In the genomic region with DNA sequence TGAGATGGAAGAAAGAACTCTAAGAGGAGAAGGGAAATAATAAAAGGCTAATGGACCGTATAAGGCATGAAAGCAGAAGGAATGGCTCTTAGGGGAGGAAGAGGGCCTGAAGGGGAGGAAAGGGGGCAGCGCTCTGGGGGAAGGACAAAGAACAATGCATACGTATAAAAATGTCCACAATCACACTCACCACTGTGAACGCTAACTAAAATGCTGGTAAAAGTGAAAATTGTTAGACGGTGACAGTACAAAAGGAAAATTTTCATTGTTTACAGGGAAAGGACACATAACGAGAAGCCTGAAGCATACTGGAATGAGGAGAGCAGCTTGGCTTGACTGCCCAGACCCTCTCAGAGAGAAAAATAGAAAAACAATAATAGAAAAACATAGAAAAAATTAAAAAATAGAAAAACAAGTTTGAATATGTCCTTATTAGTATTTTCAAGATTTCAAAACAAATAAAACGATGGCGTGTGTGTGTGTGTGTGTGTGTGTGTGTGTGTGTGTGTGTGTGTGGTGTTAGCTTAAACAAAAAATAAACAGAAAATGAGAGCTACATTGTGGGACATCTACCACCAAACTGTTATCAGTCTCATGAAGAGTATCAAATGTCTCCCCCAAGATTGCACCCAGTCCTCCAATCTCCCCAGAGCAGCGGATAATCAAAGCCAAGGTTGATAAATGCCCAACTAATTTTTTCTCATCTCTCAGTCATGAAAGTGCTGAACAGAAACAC, we compare ENCODE assay signal across 8 mouse cellular contexts. TPM values are rescaled to one million over a fixed set of nuclear protein-coding genes. Genes with fewer than 3 reads are reported as not detected.
DNase-seq lines count a peak whose midpoint lies in the region; ATAC-seq and TF ChIP-seq lines count a peak whose summit lies in the region.

No protein-coding gene starts in this region.

- H3K9ac ChIP-seq in kidney, embryonic 16.5 days (replicated peaks; ENCODE audit: low read length) = no peak overlapping the region
- peak overlapping the region; percentile 25 for H3K9ac ChIP-seq in embryonic facial prominence, embryonic 14.5 days (ENCODE audit: low read depth, low read length)
- no peak overlapping the region for H3K9ac ChIP-seq in limb, embryonic 14.5 days (ENCODE audit: low read depth, low read length, severe bottlenecking)
- H3K9ac ChIP-seq in neural tube, embryonic 13.5 days = peak overlapping the region; percentile 27

- no peaks in the 10 kb centered on the region for H3K9me3 ChIP-seq in kidney, embryonic 16.5 days (ENCODE audit: low read length)
- no peaks in the 10 kb centered on the region for H3K9me3 ChIP-seq in embryonic facial prominence, embryonic 14.5 days (ENCODE audit: control insufficient read depth, low read length)
- H3K9me3 ChIP-seq in limb, embryonic 14.5 days (ENCODE audit: control insufficient read depth, low read length) = no peaks in the 10 kb centered on the region
- no peaks in the 10 kb centered on the region for H3K9me3 ChIP-seq in neural tube, embryonic 13.5 days

- H3K4me3 ChIP-seq in kidney, embryonic 16.5 days (ENCODE audit: low read length) = peak overlapping the region; percentile 26
- H3K4me3 ChIP-seq in embryonic facial prominence, embryonic 14.5 days (ENCODE audit: low read depth, low read length) = peak overlapping the region; percentile 26
- H3K4me3 ChIP-seq in limb, embryonic 14.5 days (replicated peaks; ENCODE audit: low read length) = peak overlapping the region; percentile 26
- H3K4me3 ChIP-seq in neural tube, embryonic 13.5 days = peak overlapping the region; percentile 27

- no peak for ATAC-seq in kidney, embryonic 16.5 days (ENCODE audit: low FRiP score, low TSS enrichment)
- ATAC-seq in embryonic facial prominence, embryonic 14.5 days (ENCODE audit: low read depth) = no peak
- ATAC-seq in limb, embryonic 14.5 days (ENCODE audit: low FRiP score, low read depth) = no peak
- peak; percentile 51 for ATAC-seq in neural tube, embryonic 13.5 days (ENCODE audit: low read depth)

- H3K27ac ChIP-seq in kidney, embryonic 16.5 days (ENCODE audit: low read length) = peak overlapping the region; percentile 53
- H3K27ac ChIP-seq in embryonic facial prominence, embryonic 14.5 days (replicated peaks; ENCODE audit: low read depth, low read length) = peak overlapping the region; percentile 65; the same call in 1 of the 2 replicates
- peak overlapping the region; percentile 43; the same call in 1 of the 2 replicates for H3K27ac ChIP-seq in limb, embryonic 14.5 days (replicated peaks; ENCODE audit: low read depth, low read length)
- peak overlapping the region; percentile 57 for H3K27ac ChIP-seq in neural tube, embryonic 13.5 days (replicated peaks)

- 59% methylated on average over 9 of the region's 9 CpGs for WGBS in kidney, embryonic 16.5 days
- WGBS in embryonic facial prominence, embryonic 14.5 days = 69% methylated on average over 9 of the region's 9 CpGs
- WGBS in limb, embryonic 14.5 days = 51% methylated on average over 9 of the region's 9 CpGs
- WGBS in neural tube, embryonic 13.5 days = 22% methylated on average over 9 of the region's 9 CpGs

- no peak for DNase-seq in kidney, adult 18-20 months
- no peak for DNase-seq in embryonic facial prominence, embryonic 14.5 days (ENCODE audit: low spot score)
- no peak for DNase-seq in limb, embryonic 14.5 days (ENCODE audit: low spot score)
- no peak for DNase-seq in frontal cortex, adult 2 months (ENCODE audit: extremely low spot score in 1 of 2, low spot score in 1 of 2)
- DNase-seq in ovary, adult 18-20 months (ENCODE audit: low spot score) = no peak
- DNase-seq in left cerebral cortex, postnatal 25 days (ENCODE audit: low spot score in 2 of 2) = no peak

- H3K4me1 ChIP-seq in kidney, embryonic 16.5 days (ENCODE audit: insufficient read depth, low read length) = 0 out of 2 replicates have a peak, but pooled peaks cover 3% of the 10 kb centered on the region
- H3K4me1 ChIP-seq in embryonic facial prominence, embryonic 14.5 days (ENCODE audit: control insufficient read depth, insufficient read depth, low read length) = no peaks in the 10 kb centered on the region
- H3K4me1 ChIP-seq in limb, embryonic 14.5 days (ENCODE audit: control insufficient read depth, insufficient read depth, low read length) = peaks cover 4% of the 10 kb centered on the region; the same call in 1 of the 2 replicates
- peaks cover 16% of the 10 kb centered on the region for H3K4me1 ChIP-seq in neural tube, embryonic 13.5 days (replicated peaks)

- intact Hi-C loops in left cerebral cortex, postnatal 25 days (cut with DNase I) = loop anchor here (10.0 kb wide), 3 partner anchors 479 to 1209 kb away; no protein-coding TSS in a partner anchor

- peak overlapping the region; percentile 48 for H3K4me2 ChIP-seq in kidney, embryonic 16.5 days (replicated peaks; ENCODE audit: low read depth, low read length)
- peak overlapping the region; percentile 55 for H3K4me2 ChIP-seq in embryonic facial prominence, embryonic 14.5 days (ENCODE audit: low read depth, low read length)
- H3K4me2 ChIP-seq in limb, embryonic 14.5 days (replicated peaks; ENCODE audit: low read depth, low read length, severe bottlenecking) = peak overlapping the region; percentile 48
- H3K4me2 ChIP-seq in neural tube, embryonic 13.5 days = peak overlapping the region; percentile 51

- H3K27me3 ChIP-seq in kidney, embryonic 16.5 days (ENCODE audit: insufficient read depth, low read length) = no peaks in the 10 kb centered on the region
- no peaks in the 10 kb centered on the region for H3K27me3 ChIP-seq in embryonic facial prominence, embryonic 14.5 days (replicated peaks; ENCODE audit: control insufficient read depth, insufficient read depth, low read length)
- H3K27me3 ChIP-seq in limb, embryonic 14.5 days (ENCODE audit: control insufficient read depth, insufficient read depth, low read length) = no peaks in the 10 kb centered on the region
- H3K27me3 ChIP-seq in neural tube, embryonic 13.5 days = no peaks in the 10 kb centered on the region

- no peak for TF ChIP-seq POLR2A in limb, embryonic 14.5 days (IDR thresholded peaks at IDR 0.05; ENCODE audit: borderline replicate concordance, extremely low read depth, insufficient read depth, insufficient read length)

- H3K36me3 ChIP-seq in kidney, embryonic 16.5 days (ENCODE audit: insufficient read depth, low read length) = no peaks in the 10 kb centered on the region
- H3K36me3 ChIP-seq in embryonic facial prominence, embryonic 14.5 days (ENCODE audit: control insufficient read depth, insufficient read depth, low read length) = no peaks in the 10 kb centered on the region
- H3K36me3 ChIP-seq in limb, embryonic 14.5 days (ENCODE audit: control insufficient read depth, insufficient read depth, low read length) = no peaks in the 10 kb centered on the region
- H3K36me3 ChIP-seq in neural tube, embryonic 13.5 days = no peaks in the 10 kb centered on the region

RNA-seq across cellular contexts. Expression of gene Ptprc, which starts 39.7 kb away (rescaled TPM):
- polyA plus RNA-seq in kidney, embryonic 16.5 days (2015; fragmentation: Nextera tagmentation; extraction: Ambion mirVana) = 5.0 and 5.6 TPM in 2 replicates
- polyA plus RNA-seq in embryonic facial prominence, embryonic 14.5 days (2014; fragmentation: Nextera tagmentation; extraction: Ambion mirVana) = 3.5 and 4.0 TPM in 2 replicates
- 3.2 TPM in 2 replicates for polyA plus RNA-seq in limb, embryonic 14.5 days (2012; rRNA removed)
- polyA plus RNA-seq in limb, embryonic 14.5 days (2014; fragmentation: Nextera tagmentation; extraction: Ambion mirVana) = 4.5 and 4.7 TPM in 2 replicates
- polyA plus RNA-seq in neural tube, embryonic 13.5 days (2015; fragmentation: Nextera tagmentation; extraction: Ambion mirVana) = 1.1 and 1.2 TPM in 2 replicates
- 2.0 and 2.6 TPM in 2 replicates for polyA plus RNA-seq in frontal cortex, adult 2 months (2012; rRNA removed)
- total RNA-seq in left cerebral cortex, postnatal 25 days (2021) = 1 to 10 TPM; 2.4 to 2.6 TPM

Comparison
In these comparisons a context has a peak if more than half of its experiments do, and no peak if none do; other contexts are left out.
1. H3K9ac ChIP-seq: peak in embryonic facial prominence, embryonic 14.5 days (single experiment) and neural tube, embryonic 13.5 days (single experiment); none in kidney, embryonic 16.5 days (single experiment) and limb, embryonic 14.5 days (single experiment).
2. Peak in every context shown above with its lines, with median percentiles within 50 percentile points of each other: H3K27ac ChIP-seq, H3K4me2 ChIP-seq and H3K4me3 ChIP-seq.